Mouse (Mus musculus) urinary bladder, postnatal 10 days (tissue): ENCODE data around the gene Iscu.

Experiments
- DNase-seq: peaks from one replicate; pipeline ENCODE4 v3.0.0; 2022; ENCODE audit warnings: low spot score

The Iscu gene

GRCm38 (mm10) chr5:113815041-113815389, 42.5 kb downstream of the Iscu start:
- no peak for DNase-seq

GRCm38 (mm10) chr5:113815638-113816152, 43.1 kb downstream of the Iscu start:
- no peak for DNase-seq

- no peak for DNase-seq
Observed at GRCm38 (mm10) chr5:113818572-113818971, 46.0 kb downstream of the Iscu start.

GRCm38 (mm10) chr5:113824228-113824627, 51.7 kb downstream of the Iscu start:
- no peak for DNase-seq

- DNase-seq = no peak
Observed at GRCm38 (mm10) chr5:113825558-113825957, 53.0 kb downstream of the Iscu start.

GRCm38 (mm10) chr5:113826619-113827018, 54.1 kb downstream of the Iscu start:
- no peak for DNase-seq
